Mouse (Mus musculus): ENCODE results near the gene Vkorc1l1. TPM values are rescaled to one million over a fixed set of nuclear protein-coding genes. Genes with fewer than 3 reads are reported as not detected.

Vkorc1l1 gene
- polyA plus RNA-seq, 1 experiment, result 38.1 TPM

DNA sequence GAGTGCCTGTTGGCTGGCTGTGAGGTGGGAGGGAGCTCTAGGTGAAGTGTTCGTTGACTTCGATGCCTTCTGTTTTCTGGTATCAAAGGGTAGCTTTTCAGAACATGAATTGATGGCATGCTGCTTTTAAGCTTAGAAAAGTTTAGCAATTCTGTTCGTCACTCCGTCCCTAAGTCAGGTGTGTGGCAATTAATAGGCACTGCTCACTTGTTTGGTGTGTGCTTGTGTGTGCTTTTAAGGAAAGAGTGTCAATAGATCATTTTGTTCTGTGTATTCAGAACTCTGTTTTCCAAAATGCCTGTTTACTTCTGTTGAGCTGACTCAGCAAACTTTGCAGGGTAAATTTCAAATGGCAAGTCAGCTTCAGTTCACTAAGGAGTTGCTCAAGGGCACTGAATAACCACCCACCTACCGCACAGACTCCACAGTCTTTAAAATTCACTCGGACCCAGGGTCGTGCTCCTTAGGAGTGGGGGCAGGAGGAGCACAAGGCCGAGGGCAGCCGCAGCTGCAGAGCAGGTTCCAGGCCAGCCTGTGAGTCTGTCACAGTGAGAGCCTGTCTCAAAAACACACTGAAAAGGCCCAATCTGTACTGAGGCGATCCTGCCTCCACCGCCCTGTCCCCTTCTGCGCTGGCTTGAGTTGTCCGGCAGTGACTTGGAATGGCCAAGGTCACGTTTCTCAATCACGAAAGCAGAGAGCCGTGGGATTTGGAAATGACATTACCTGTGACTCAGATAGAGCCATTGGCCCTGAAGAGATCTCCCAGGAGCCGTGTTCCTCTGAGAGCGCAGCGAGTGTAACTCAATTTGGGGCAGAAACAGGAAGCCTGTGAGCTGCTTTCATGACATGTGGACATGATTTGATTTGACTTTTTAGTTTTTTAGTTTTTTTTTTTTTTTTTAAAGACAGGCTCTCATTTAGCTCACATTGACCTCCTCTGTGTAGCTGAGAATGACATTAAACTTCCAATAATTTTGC, 89.9 kb downstream of the Vkorc1l1 start:
- no peak for DNase-seq (ENCODE audit: extremely low spot score in 1 of 2, low spot score in 1 of 2)

- no peak for DNase-seq (ENCODE audit: extremely low spot score in 1 of 2, low spot score in 1 of 2)
Measured at GRCm38 (mm10) chr5:130033869-130034268, 92.1 kb downstream of the Vkorc1l1 start.

Other genes with a start within 250 kb of the Vkorc1l1 start
- gene Sept14, start 233.5 kb upstream of the Vkorc1l1 start, polyA plus RNA-seq (2012; rRNA removed), result 0.08 TPM in 1 of 2 replicates, not detected in the other
- 104 and 105 TPM in 2 replicates for gene Mrps17, start 226.5 kb upstream of the Vkorc1l1 start, polyA plus RNA-seq (2012; rRNA removed)
- gene Nipsnap2, start 216.9 kb upstream of the Vkorc1l1 start, polyA plus RNA-seq (2012; rRNA removed), result 118 and 124 TPM in 2 replicates
- 18.9 and 25.2 TPM in 2 replicates for gene Psph, start 154.5 kb upstream of the Vkorc1l1 start, polyA plus RNA-seq (2012; rRNA removed)
- 17.9 and 18.0 TPM in 2 replicates for gene Sumf2, start 95.0 kb upstream of the Vkorc1l1 start, polyA plus RNA-seq (2012; rRNA removed)
- 775 and 986 TPM in 2 replicates for gene Chchd2, start 54.5 kb upstream of the Vkorc1l1 start, polyA plus RNA-seq (2012; rRNA removed)
- 6.1 and 7.5 TPM in 2 replicates for gene Zbed5, start 46.2 kb upstream of the Vkorc1l1 start, polyA plus RNA-seq (2012; rRNA removed)
- gene Phkg1, start 43.4 kb upstream of the Vkorc1l1 start, polyA plus RNA-seq (2012; rRNA removed), result 28.0 and 35.5 TPM in 2 replicates
- gene Nupr1l, start 33.4 kb upstream of the Vkorc1l1 start, polyA plus RNA-seq (2012; rRNA removed), result 4.1 and 4.7 TPM in 2 replicates
- gene Gusb, start 61.1 kb downstream of the Vkorc1l1 start, polyA plus RNA-seq (2012; rRNA removed), result 18.3 and 22.1 TPM in 2 replicates
- 25.0 and 29.6 TPM in 2 replicates for gene Asl, start 87.3 kb downstream of the Vkorc1l1 start, polyA plus RNA-seq (2012; rRNA removed)
- 41.8 and 44.8 TPM in 2 replicates for gene Crcp, start 87.3 kb downstream of the Vkorc1l1 start, polyA plus RNA-seq (2012; rRNA removed)
- gene Tpst1, start 131.4 kb downstream of the Vkorc1l1 start, polyA plus RNA-seq (2012; rRNA removed), result 32.1 and 34.5 TPM in 2 replicates
- 8.4 and 10.7 TPM in 2 replicates for gene Kctd7, start 202.9 kb downstream of the Vkorc1l1 start, polyA plus RNA-seq (2012; rRNA removed)
- gene Rabgef1, start 229.8 kb downstream of the Vkorc1l1 start, polyA plus RNA-seq (2012; rRNA removed), result 36.0 and 43.2 TPM in 2 replicates

Measured in frontal cortex, adult 2 months (tissue).